Mouse (Mus musculus): ENCODE data around the gene Serbp1. TPM values are rescaled to one million over a fixed set of nuclear protein-coding genes. Genes with fewer than 3 reads are reported as not detected.

The Serbp1 gene
- polyA plus RNA-seq, 1 experiment from 2014 or later, result 175 TPM

- Histone ChIP-seq H3K36me3 (ENCODE audit: insufficient read depth, low read length) (no peaks in the 10 kb centered on the region), H3K4me3 (ENCODE audit: low read depth, low read length) (no peak overlapping the region), H3K27me3 (replicated peaks; ENCODE audit: insufficient read depth, low read length) (no peaks in the 10 kb centered on the region), H3K9me3 (ENCODE audit: low read length) (no peaks in the 10 kb centered on the region), H3K4me2 (replicated peaks; ENCODE audit: low read depth, low read length) (no peak overlapping the region), H3K4me1 (ENCODE audit: insufficient read depth, low read depth, low read length) (no peaks in the 10 kb centered on the region), H3K27ac (ENCODE audit: low read length) (no peak overlapping the region), H3K9ac (replicated peaks; ENCODE audit: low read depth) (no peak overlapping the region)
- ATAC-seq, result no peak
- TF ChIP-seq EP300 (IDR thresholded peaks at IDR 0.05) (no peak), CTCF (IDR thresholded peaks at IDR 0.05) (no peak)
- DNase-seq (ENCODE audit: low spot score), result no peak
- 73% methylated on average over 3 of the region's 3 CpGs for WGBS
Measured at GRCm38 (mm10) chr6:67323788-67324187, 85.8 kb downstream of the Serbp1 start.

DNA sequence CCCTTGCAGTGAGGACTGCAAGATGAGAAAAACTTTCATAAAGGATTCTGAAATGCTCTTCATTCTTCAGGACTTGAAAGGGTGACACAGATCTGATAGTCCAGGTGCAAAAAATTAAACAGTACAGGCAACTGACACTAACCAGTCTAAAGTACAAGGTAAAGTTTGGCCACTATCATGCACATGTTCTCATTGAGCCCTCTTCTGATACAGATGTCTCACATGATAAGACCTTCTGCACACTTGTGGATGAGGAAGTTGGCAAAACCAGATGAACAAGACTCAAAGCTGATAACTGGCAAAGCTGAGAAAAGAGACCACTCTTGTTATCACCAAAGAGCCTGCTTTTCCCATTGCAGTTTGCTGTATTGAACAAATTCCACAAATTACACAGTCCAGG is 100.0 kb downstream of the Serbp1 start:
- no peak for ATAC-seq

DNA sequence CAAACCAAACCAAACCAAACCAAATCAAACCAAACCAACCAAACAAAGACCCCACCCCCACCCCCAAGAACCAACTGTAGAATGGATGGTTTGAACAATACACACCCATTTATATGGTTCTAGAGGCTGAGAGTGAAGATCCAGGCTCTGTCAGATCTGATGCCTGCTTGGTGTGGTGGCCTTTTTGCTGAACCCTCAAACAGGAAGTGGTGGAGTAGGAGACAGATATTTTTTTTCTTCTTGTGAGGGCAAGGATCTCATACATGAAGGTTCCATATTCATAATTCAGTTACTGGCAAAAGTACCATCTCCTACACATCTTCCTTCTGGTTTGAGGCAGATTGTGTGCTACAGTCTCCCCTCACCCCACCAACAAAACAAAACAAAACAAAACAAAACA is 101.5 kb downstream of the Serbp1 start:
- no peaks in the 10 kb centered on the region for H3K27me3 ChIP-seq (replicated peaks; ENCODE audit: insufficient read depth, low read length)
- no peak overlapping the region for H3K4me2 ChIP-seq (replicated peaks; ENCODE audit: low read depth, low read length)
- H3K9ac ChIP-seq (replicated peaks; ENCODE audit: low read depth), result no peak overlapping the region
- TF ChIP-seq EP300 (IDR thresholded peaks at IDR 0.05) (no peak), CTCF (IDR thresholded peaks at IDR 0.05) (no peak)
- no peaks in the 10 kb centered on the region for H3K9me3 ChIP-seq (ENCODE audit: low read length)
- H3K4me3 ChIP-seq (ENCODE audit: low read depth, low read length), result no peak overlapping the region
- H3K36me3 ChIP-seq (ENCODE audit: insufficient read depth, low read length), result no peaks in the 10 kb centered on the region
- no peak for ATAC-seq
- no peak overlapping the region for H3K27ac ChIP-seq (ENCODE audit: low read length)
- no peak for DNase-seq (ENCODE audit: low spot score)
- no peaks in the 10 kb centered on the region for H3K4me1 ChIP-seq (ENCODE audit: insufficient read depth, low read depth, low read length)

More for the DNA sequence above, 100.0 kb downstream of the Serbp1 start:
- Histone ChIP-seq H3K4me3 (ENCODE audit: low read depth, low read length) (no peak overlapping the region), H3K9ac (replicated peaks; ENCODE audit: low read depth) (no peak overlapping the region), H3K4me2 (replicated peaks; ENCODE audit: low read depth, low read length) (no peak overlapping the region), H3K27me3 (replicated peaks; ENCODE audit: insufficient read depth, low read length) (no peaks in the 10 kb centered on the region), H3K27ac (ENCODE audit: low read length) (no peak overlapping the region), H3K9me3 (ENCODE audit: low read length) (no peaks in the 10 kb centered on the region), H3K36me3 (ENCODE audit: insufficient read depth, low read length) (no peaks in the 10 kb centered on the region), H3K4me1 (ENCODE audit: insufficient read depth, low read depth, low read length) (no peaks in the 10 kb centered on the region)
- TF ChIP-seq CTCF (IDR thresholded peaks at IDR 0.05) (no peak), EP300 (IDR thresholded peaks at IDR 0.05) (no peak)
- no peak for DNase-seq (ENCODE audit: low spot score)

Other genes with a start within 250 kb of the Serbp1 start
- gene Gadd45a, start 200.7 kb upstream of the Serbp1 start, polyA plus RNA-seq (2015; fragmentation: Nextera tagmentation; extraction: Ambion mirVana), result 34.7 and 35.7 TPM in 2 replicates
- gene Il12rb2, start 138.0 kb downstream of the Serbp1 start, polyA plus RNA-seq (2015; fragmentation: Nextera tagmentation; extraction: Ambion mirVana), result not detected in 2 replicates